Mouse (Mus musculus) E14TG2a.4 (cell line): Measurements from ENCODE around the gene Coq8b.

ENCODE experiments used
- H3K27me3 ChIP-seq: 2 replicates; pipeline ENCODE4 v1.6.1; 2014; ENCODE audit warnings: low read length, control low read depth; ENCODE audit not compliant: insufficient read depth
- H3K36me3 ChIP-seq: 2 replicates; pipeline ENCODE4 v1.6.1; 2014; ENCODE audit warnings: low read length, control low read depth; ENCODE audit not compliant: insufficient read depth
- H3K4me1 ChIP-seq: replicated peaks from 2 replicates; pipeline ENCODE4 v1.6.1; 2014; ENCODE audit warnings: low read depth, low read length, control low read depth
- H3K4me3 ChIP-seq: replicated peaks from 2 replicates; pipeline ENCODE4 v1.5.1; 2014; ENCODE audit warnings: mild to moderate bottlenecking, low read length
- H3K9me3 ChIP-seq: 2 replicates; pipeline ENCODE4 v1.6.1; 2014; ENCODE audit warnings: low read length, control low read depth
- CTCF ChIP-seq: conservative IDR thresholded peaks from 2 replicates; pipeline ENCODE4 v1.5.1; 2014; ENCODE audit warnings: low read length
- NANOG ChIP-seq: IDR thresholded peaks from 2 replicates; pipeline ENCODE4 v1.6.1; 2014; ENCODE audit warnings: borderline replicate concordance, low read length, mixed read lengths
- POU5F1 ChIP-seq: IDR thresholded peaks from 2 replicates; pipeline ENCODE4 v1.6.1; 2014; ENCODE audit warnings: low read length, borderline replicate concordance

Coq8b gene

GRCm38 (mm10) chr7:27300801-27301200, 68.0 kb downstream of the Coq8b start:
- TF ChIP-seq CTCF: no peak
- no peak for TF ChIP-seq POU5F1
- no peak for TF ChIP-seq NANOG
- H3K9me3 ChIP-seq: no peaks in the 10 kb centered on the region; the same call in 1 of the 2 replicates
- H3K4me1 ChIP-seq: peaks cover 65% of the 10 kb centered on the region
- no peak overlapping the region for H3K4me3 ChIP-seq
- no peaks in the 10 kb centered on the region for H3K27me3 ChIP-seq
- peaks cover 24% of the 10 kb centered on the region for H3K36me3 ChIP-seq

- no peak overlapping the region for H3K4me3 ChIP-seq
- no peaks in the 10 kb centered on the region for H3K27me3 ChIP-seq
- no peaks in the 10 kb centered on the region; the same call in 1 of the 2 replicates for H3K9me3 ChIP-seq
- peak; percentile 65 for TF ChIP-seq CTCF
- TF ChIP-seq POU5F1: no peak
- H3K4me1 ChIP-seq: peaks cover 76% of the 10 kb centered on the region
- peaks cover 37% of the 10 kb centered on the region for H3K36me3 ChIP-seq
These were observed 69.3 kb downstream of the Coq8b start for GRCm38 (mm10) chr7:27302172-27302571.

GRCm38 (mm10) chr7:27305091-27305730, 72.4 kb downstream of the Coq8b start:
- no peaks in the 10 kb centered on the region for H3K27me3 ChIP-seq
- H3K4me3 ChIP-seq: peak overlapping the region; percentile 68
- no peaks in the 10 kb centered on the region for H3K9me3 ChIP-seq
- H3K4me1 ChIP-seq: peaks cover 70% of the 10 kb centered on the region
- H3K36me3 ChIP-seq: peaks cover 51% of the 10 kb centered on the region
- TF ChIP-seq CTCF (no peak), POU5F1 (no peak), NANOG (no peak)

- H3K36me3 ChIP-seq: peaks cover 51% of the 10 kb centered on the region
- H3K4me1 ChIP-seq: peaks cover 73% of the 10 kb centered on the region
- H3K4me3 ChIP-seq: peak overlapping the region; percentile 78
- H3K27me3 ChIP-seq: no peaks in the 10 kb centered on the region
- H3K9me3 ChIP-seq: no peaks in the 10 kb centered on the region
- TF ChIP-seq CTCF: peak; percentile 98
- TF ChIP-seq NANOG: no peak
These were observed 73.6 kb downstream of the Coq8b start for GRCm38 (mm10) chr7:27306161-27307160.

- Histone ChIP-seq H3K9me3 (peaks cover under 1% of the 10 kb centered on the region; the same call in 1 of the 2 replicates), H3K36me3 (peaks cover 51% of the 10 kb centered on the region), H3K4me1 (peaks cover 70% of the 10 kb centered on the region), H3K4me3 (peak overlapping the region; percentile 78), H3K27me3 (no peaks in the 10 kb centered on the region)
- TF ChIP-seq CTCF (peak; percentile 39), POU5F1 (no peak), NANOG (no peak)
These were observed 74.7 kb downstream of the Coq8b start for GRCm38 (mm10) chr7:27307551-27307950.
